Mouse (Mus musculus) MEL (cell line): ENCODE results near the gene Eef1akmt3. TPM values are rescaled to one million over a fixed set of nuclear protein-coding genes. Genes with fewer than 3 reads are reported as not detected.
A peak's percentile ranks its signal among the peaks of the same experiment; 100 is the strongest.

Source experiments
- DNase-seq: peaks from one replicate; pipeline ENCODE4 v3.0.0; 2011; ENCODE audit warnings: low read depth, low spot score
- H3K27ac ChIP-seq: 2 replicates; pipeline ENCODE4 v1.5.1; 2012; ENCODE audit warnings: low read depth, mild to moderate bottlenecking, control low read depth, low read length, moderate library complexity; ENCODE audit not compliant: control insufficient read depth
- H3K27me3 ChIP-seq, 2 experiments: fragments of 150-350 bp in 1 of 2; sonication (generic) in 1 of 2; 2 replicates each; pipeline ENCODE4 v1.6.1; 2012; ENCODE audit warnings: low read length in 2 of 2, mild to moderate bottlenecking in 2 of 2, improper control_type of control experiment in 1 of 2, moderate library complexity in 1 of 2; ENCODE audit not compliant: insufficient read depth in 2 of 2, control insufficient read depth in 1 of 2
- H3K36me3 ChIP-seq, 2 experiments: 2 replicates each; pipeline ENCODE4 v1.6.1; 2012 to 2014; ENCODE audit warnings: low read length in 2 of 2, improper control_type of control experiment in 1 of 2, inconsistent platforms in 1 of 2, mild to moderate bottlenecking in 1 of 2; ENCODE audit not compliant: insufficient read depth in 2 of 2, control insufficient read depth in 1 of 2
- H3K4me1 ChIP-seq, 2 experiments: fragments of 150-350 bp in 1 of 2; sonication (generic) in 1 of 2; 2 replicates each; pipeline ENCODE4 v1.6.1; 2012; ENCODE audit warnings: low read length in 2 of 2, improper control_type of control experiment in 1 of 2, mild to moderate bottlenecking in 1 of 2; ENCODE audit not compliant: insufficient read depth in 2 of 2, control insufficient read depth in 1 of 2
- H3K4me3 ChIP-seq, 2 experiments: fragments of 150-350 bp in 1 of 2; sonication (generic) in 1 of 2; 2 replicates each; pipeline ENCODE4 v1.5.1; 2012; ENCODE audit warnings: low read depth in 2 of 2, low read length in 2 of 2, mild to moderate bottlenecking in 2 of 2, moderate library complexity in 2 of 2, control low read depth in 1 of 2, improper control_type of control experiment in 1 of 2; ENCODE audit not compliant: control insufficient read depth in 1 of 2, insufficient read depth in 1 of 2
- H3K79me2 ChIP-seq: 2 replicates; pipeline ENCODE4 v1.6.1; 2012; ENCODE audit warnings: mild to moderate bottlenecking, low read length, moderate library complexity; ENCODE audit not compliant: control insufficient read depth, poor library complexity, insufficient read depth
- H3K9ac ChIP-seq: 2 replicates; pipeline ENCODE4 v1.6.1; 2012; ENCODE audit warnings: low read depth, mild to moderate bottlenecking, control low read depth, low read length, moderate library complexity; ENCODE audit not compliant: control insufficient read depth, poor library complexity, severe bottlenecking
- H3K9me3 ChIP-seq: fragments of 150-350 bp; sonication (generic); replicated peaks from 2 replicates; pipeline ENCODE4 v1.6.1; 2012; ENCODE audit warnings: mild to moderate bottlenecking, low read length, improper control_type of control experiment, moderate library complexity; ENCODE audit not compliant: insufficient read depth
- E2F4 ChIP-seq: IDR thresholded peaks from 2 replicates; pipeline ENCODE4 v1.6.1; 2011; ENCODE audit warnings: low read depth, low read length, improper control_type of control experiment, borderline replicate concordance
- ETS1 ChIP-seq: IDR thresholded peaks from 2 replicates; pipeline ENCODE4 v1.6.1; 2012; ENCODE audit warnings: low read depth, mild to moderate bottlenecking, inconsistent platforms, low read length, improper control_type of control experiment, moderate library complexity
- GATA1 ChIP-seq: IDR thresholded peaks from 2 replicates; pipeline ENCODE4 v1.6.1; 2011; ENCODE audit warnings: low read depth, low read length, improper control_type of control experiment
- KAT2A ChIP-seq: conservative IDR thresholded peaks from 2 replicates; pipeline ENCODE4 v1.6.1; 2012; ENCODE audit warnings: low read depth, low read length, improper control_type of control experiment, inconsistent platforms
- MAFK ChIP-seq: IDR thresholded peaks from 2 replicates; pipeline ENCODE4 v1.6.1; 2011; ENCODE audit warnings: low read depth, mild to moderate bottlenecking, low read length, improper control_type of control experiment, borderline replicate concordance
- MAX ChIP-seq: IDR thresholded peaks from 2 replicates; pipeline ENCODE4 v1.6.1; 2011; ENCODE audit warnings: low read length, improper control_type of control experiment
- MEF2A ChIP-seq: IDR thresholded peaks from 2 replicates; pipeline ENCODE4 v1.6.1; 2014; ENCODE audit warnings: low read depth, mild to moderate bottlenecking, inconsistent platforms, low read length, improper control_type of control experiment; ENCODE audit not compliant: poor library complexity, insufficient replicate concordance, severe bottlenecking; ENCODE audit errors: extremely low read depth
- MXI1 ChIP-seq: IDR thresholded peaks from 2 replicates; pipeline ENCODE4 v1.6.1; 2011; ENCODE audit warnings: mild to moderate bottlenecking, low read depth, low read length, improper control_type of control experiment
- MYB ChIP-seq: IDR thresholded peaks from 2 replicates; pipeline ENCODE4 v1.6.1; 2011; ENCODE audit warnings: mild to moderate bottlenecking, low read depth, low read length, improper control_type of control experiment
- MYC ChIP-seq: IDR thresholded peaks from 2 replicates; pipeline ENCODE4 v1.6.1; 2011; ENCODE audit warnings: low read depth, mild to moderate bottlenecking, low read length, improper control_type of control experiment, moderate library complexity
- RAD21 ChIP-seq: IDR thresholded peaks from 2 replicates; pipeline ENCODE4 v1.6.1; 2011; ENCODE audit warnings: mild to moderate bottlenecking, low read depth, low read length, improper control_type of control experiment
- RCOR1 ChIP-seq: IDR thresholded peaks from 2 replicates; pipeline ENCODE4 v1.6.1; 2012; ENCODE audit warnings: low read depth, mild to moderate bottlenecking, inconsistent platforms, low read length, improper control_type of control experiment
- SMC3 ChIP-seq: IDR thresholded peaks from 2 replicates; pipeline ENCODE4 v1.6.1; 2011; ENCODE audit warnings: low read depth, low read length, improper control_type of control experiment
- TBP ChIP-seq: IDR thresholded peaks from 2 replicates; pipeline ENCODE4 v1.8.0; 2011; ENCODE audit warnings: low read depth, low read length, improper control_type of control experiment
- TCF12 ChIP-seq: IDR thresholded peaks from 2 replicates; pipeline ENCODE4 v1.6.1; 2014; ENCODE audit warnings: low read depth, mild to moderate bottlenecking, inconsistent platforms, low read length, improper control_type of control experiment, moderate library complexity
- USF1 ChIP-seq: IDR thresholded peaks from 2 replicates; pipeline ENCODE4 v1.6.1; 2014; ENCODE audit warnings: low read depth, mild to moderate bottlenecking, inconsistent platforms, low read length, improper control_type of control experiment, moderate library complexity
- USF2 ChIP-seq, 2 experiments: IDR thresholded peaks; 2 replicates each; pipeline ENCODE4 v1.6.1; 2011 to 2012; ENCODE audit warnings: improper control_type of control experiment in 2 of 2, low read length in 2 of 2, borderline replicate concordance in 1 of 2, inconsistent platforms in 1 of 2, low read depth in 1 of 2, mild to moderate bottlenecking in 1 of 2; ENCODE audit not compliant: insufficient read depth in 1 of 2
- ZC3H11A ChIP-seq: IDR thresholded peaks from 2 replicates; pipeline ENCODE4 v1.6.1; 2012; ENCODE audit warnings: low read depth, mild to moderate bottlenecking, inconsistent platforms, low read length, improper control_type of control experiment
- ZKSCAN1 ChIP-seq: IDR thresholded peaks from 2 replicates; pipeline ENCODE4 v1.6.1; 2012; ENCODE audit warnings: low read depth, mild to moderate bottlenecking, inconsistent platforms, low read length, improper control_type of control experiment, moderate library complexity
- ZMIZ1 ChIP-seq: IDR thresholded peaks from 2 replicates; pipeline ENCODE4 v1.6.1; 2012; ENCODE audit warnings: low read depth, mild to moderate bottlenecking, inconsistent platforms, low read length, improper control_type of control experiment, moderate library complexity
- polyA plus RNA-seq, 2 experiments: library from polyadenylated mRNA; stranded (reverse) in 1 of 2; unstranded in 1 of 2; fragments of >175 nt in 1 of 2; fragments of >200 nt in 1 of 2; gene quantifications; 2 replicates each; pipeline versions ENCODE4 v1.2.1 to v1.2.4; 2012; ENCODE audit warnings: low replicate concordance in 2 of 2, low read depth in 1 of 2; ENCODE audit not compliant: insufficient read length in 2 of 2, insufficient read depth in 1 of 2, missing spikeins in 1 of 2
- total RNA-seq: library from RNA; depleted of rRNA; stranded (reverse); fragments of 300-350 nt; gene quantifications from 2 replicates; pipeline ENCODE4 v1.2.3, GENCODE M21; 2012

Eef1akmt3 gene
- total and polyA plus RNA-seq, 3 experiments: 0.27 to 2.3 TPM; not detected in 1

- TF ChIP-seq MYB (no peak), GATA1 (peak; percentile 74), USF1 (0 out of 2 replicates have a peak, but pooled peaks have one; percentile 9), TBP (peak; percentile 92), E2F4 (no peak), USF2 (IDR thresholded peaks at IDR 0.05; ENCODE audit: borderline replicate concordance in 1 of 2, insufficient read depth in 1 of 2, low read depth in 1 of 2, low read length in 2 of 2) (no peak), MYC (peak; percentile 61; the same call in 1 of the 2 replicates), MAFK (no peak), KAT2A (no peak), TCF12 (peak; percentile 52; the same call in 1 of the 2 replicates), ZC3H11A (no peak), MAX (peak; percentile 64; the same call in 1 of the 2 replicates), SMC3 (0 out of 2 replicates have a peak, but pooled peaks have one; percentile 17)
Measured at GRCm38 (mm10) chr10:127000529-127000928, 40.8 kb downstream of the Eef1akmt3 start, which contains the start of gene Avil (continued).

- Histone ChIP-seq H3K4me3 (no peak overlapping the region), H3K27me3 (no peaks in the 10 kb centered on the region), H3K27ac (no peak overlapping the region), H3K9me3 (no peaks in the 10 kb centered on the region), H3K9ac (no peak overlapping the region), H3K36me3 (peaks cover 0 to 16% of the 10 kb centered on the region in 2 experiments; a peak in 3 of 4 replicates), H3K4me1 (peaks cover 6 to 22% of the 10 kb centered on the region in 2 experiments), H3K79me2 (peaks cover 9% of the 10 kb centered on the region; the same call in 1 of the 2 replicates)
- DNase-seq: no peak
- TF ChIP-seq E2F4 (no peak), ZMIZ1 (no peak), MAX (no peak), ETS1 (no peak), RAD21 (no peak), MEF2A (no peak), MXI1 (no peak), ZKSCAN1 (no peak), RCOR1 (no peak)
Measured at GRCm38 (mm10) chr10:126997340-126998113, 43.8 kb downstream of the Eef1akmt3 start.
